Mouse (Mus musculus) kidney, adult 2 months (tissue): ENCODE measurements around the gene Slc44a5. TPM values are rescaled to one million over a fixed set of nuclear protein-coding genes. Genes with fewer than 3 reads are reported as not detected.

Source experiments
- DNase-seq: peaks from one replicate; pipeline ENCODE4 v3.0.0; 2021
- H3K27ac ChIP-seq: fragments of 200-500 bp; 2 replicates; pipeline ENCODE4 v1.5.1; 2012; ENCODE audit warnings: low read depth, low read length, control low read depth, inconsistent platforms; ENCODE audit not compliant: insufficient read depth
- H3K27me3 ChIP-seq: fragments of 200-500 bp; replicated peaks from 2 replicates; pipeline ENCODE4 v1.6.1; 2012; ENCODE audit warnings: mild to moderate bottlenecking, moderate library complexity, low read length, inconsistent platforms; ENCODE audit not compliant: control insufficient read depth, insufficient read depth
- H3K36me3 ChIP-seq: fragments of 200-500 bp; 2 replicates; pipeline ENCODE4 v1.6.1; 2012; ENCODE audit warnings: mild to moderate bottlenecking, moderate library complexity, low read length, inconsistent platforms; ENCODE audit not compliant: control insufficient read depth, insufficient read depth
- H3K4me1 ChIP-seq: fragments of 200-500 bp; 2 replicates; pipeline ENCODE4 v1.6.1; 2011; ENCODE audit warnings: low read length; ENCODE audit not compliant: control insufficient read depth, insufficient read depth
- H3K4me3 ChIP-seq: fragments of 200-500 bp; 2 replicates; pipeline ENCODE4 v1.5.1; 2011; ENCODE audit warnings: mild to moderate bottlenecking, low read depth, low read length, control low read depth; ENCODE audit not compliant: insufficient read depth
- CTCF ChIP-seq: fragments of 200-500 bp; conservative IDR thresholded peaks from 2 replicates; pipeline ENCODE4 v1.5.1; 2011; ENCODE audit warnings: low read depth, mild to moderate bottlenecking, control low read depth, low read length, moderate library complexity, mixed read lengths; ENCODE audit not compliant: insufficient read depth, insufficient read length
- POLR2A ChIP-seq: fragments of 200-500 bp; IDR thresholded peaks from one replicate; pipeline ENCODE4 v1.6.1; 2011; ENCODE audit warnings: low read depth, low read length, control low read depth
- WGBS: fragments of 180-500 bp; shearing (Covaris S2); methylation state at CpG from one replicate; pipeline ENCODE4 v1.1.7; 2018; 5-methylcytosine and 5-hydroxymethylcytosine counted together
- polyA plus RNA-seq: library from polyadenylated mRNA; depleted of rRNA; stranded (reverse); fragments of >200 nt; gene quantifications from 2 replicates; pipeline ENCODE4 v1.2.3, GENCODE M21; 2012

Gene Slc44a5
- polyA plus RNA-seq, 1 experiment = 0.03 TPM

DNA sequence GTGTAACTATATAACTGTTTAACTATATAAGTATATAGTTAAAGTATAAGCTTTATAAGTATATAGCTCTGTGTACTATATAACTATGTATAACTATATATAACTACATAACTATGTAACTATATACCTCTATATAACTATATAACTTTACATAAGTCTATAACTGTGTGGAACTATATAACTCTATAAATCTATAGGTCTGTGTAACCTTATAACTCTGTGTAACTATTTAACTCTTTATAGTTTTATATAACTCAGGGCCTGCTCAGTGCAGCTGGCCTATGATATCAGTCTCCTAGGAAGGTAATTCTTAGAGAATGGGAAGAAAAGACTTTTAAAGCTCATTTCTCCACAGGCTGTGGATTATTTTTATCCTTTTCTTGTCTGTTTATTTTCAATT lies 284.1 kb downstream of the Slc44a5 start:
- Histone ChIP-seq H3K4me1 (no peaks in the 10 kb centered on the region), H3K27ac (no peak overlapping the region), H3K36me3 (no peaks in the 10 kb centered on the region), H3K27me3 (no peaks in the 10 kb centered on the region), H3K4me3 (no peak overlapping the region)
- no peak for DNase-seq
- TF ChIP-seq CTCF (no peak), POLR2A (no peak)

GRCm38 (mm10) chr3:154268313-154268712 lies 295.1 kb downstream of the Slc44a5 start:
- no peak for TF ChIP-seq POLR2A
- no peak for TF ChIP-seq CTCF
- Histone ChIP-seq H3K27ac (no peak overlapping the region), H3K27me3 (no peaks in the 10 kb centered on the region), H3K4me1 (no peaks in the 10 kb centered on the region), H3K36me3 (no peaks in the 10 kb centered on the region), H3K4me3 (no peak overlapping the region)
- 61% methylated on average over 9 of the region's 9 CpGs for WGBS
- DNase-seq = no peak

- WGBS = 8% methylated on average over 19 of the region's 19 CpGs
- TF ChIP-seq POLR2A (no peak), CTCF (peak; percentile 99)
- H3K36me3 ChIP-seq = no peaks in the 10 kb centered on the region
- H3K4me1 ChIP-seq = no peaks in the 10 kb centered on the region
- no peaks in the 10 kb centered on the region for H3K27me3 ChIP-seq
- no peak overlapping the region for H3K4me3 ChIP-seq
- H3K27ac ChIP-seq = no peak overlapping the region
- DNase-seq = peak; percentile 73
Measured at GRCm38 (mm10) chr3:154269757-154270366, 296.6 kb downstream of the Slc44a5 start.

DNA sequence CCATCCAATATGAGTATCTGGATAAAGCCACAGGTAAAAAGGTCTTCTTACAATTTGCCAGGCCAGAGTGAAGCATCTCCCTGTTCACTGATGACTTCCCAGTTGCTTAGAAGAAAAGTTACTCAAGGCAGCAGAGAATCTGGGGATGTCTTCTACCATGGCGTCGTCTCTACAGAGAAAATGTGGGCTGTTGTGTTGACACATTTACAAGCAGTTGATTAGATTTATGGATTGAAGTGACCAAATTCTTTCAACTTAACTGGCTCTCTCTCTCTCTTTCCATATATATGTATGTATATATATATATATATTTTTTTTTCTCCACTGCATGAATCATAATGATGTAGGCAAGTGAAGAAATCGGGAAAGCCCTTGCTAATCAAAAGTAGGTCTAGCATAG lies 301.4 kb downstream of the Slc44a5 start:
- no peak for TF ChIP-seq POLR2A
- no peak for TF ChIP-seq CTCF
- H3K4me3 ChIP-seq = no peak overlapping the region
- 63% methylated on average over 3 of the region's 3 CpGs for WGBS
- H3K36me3 ChIP-seq = no peaks in the 10 kb centered on the region
- no peaks in the 10 kb centered on the region for H3K27me3 ChIP-seq
- no peak overlapping the region for H3K27ac ChIP-seq
- DNase-seq = no peak
- no peaks in the 10 kb centered on the region for H3K4me1 ChIP-seq

DNA sequence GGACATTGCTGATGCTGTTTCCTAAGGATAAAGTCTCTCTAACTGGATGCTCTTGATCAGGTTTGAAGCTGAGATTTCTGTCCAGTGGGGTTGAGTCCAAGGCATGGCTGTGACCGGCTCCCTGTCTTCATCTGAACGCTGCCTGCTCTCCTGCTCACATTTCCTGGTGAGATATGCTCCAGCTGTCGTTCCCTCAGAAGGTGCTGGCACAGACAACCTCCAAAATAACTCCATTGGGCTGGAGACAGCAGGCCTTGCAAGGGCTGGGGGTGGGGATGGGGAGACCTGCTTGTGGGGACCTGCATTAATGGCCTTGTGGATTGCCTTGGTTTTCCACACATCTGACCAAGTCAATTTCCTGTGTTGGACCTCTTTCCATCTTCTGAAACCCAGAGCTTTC lies 311.0 kb downstream of the Slc44a5 start:
- DNase-seq = no peak
- WGBS = 30% methylated on average over 3 of the region's 3 CpGs
- Histone ChIP-seq H3K27ac (no peak overlapping the region), H3K27me3 (no peaks in the 10 kb centered on the region), H3K36me3 (no peaks in the 10 kb centered on the region), H3K4me3 (no peak overlapping the region), H3K4me1 (no peaks in the 10 kb centered on the region)
- TF ChIP-seq CTCF (no peak), POLR2A (no peak)

- no peaks in the 10 kb centered on the region for H3K27me3 ChIP-seq
- H3K4me1 ChIP-seq = no peaks in the 10 kb centered on the region
- 46% methylated on average over 4 of the region's 4 CpGs for WGBS
- TF ChIP-seq POLR2A (no peak), CTCF (no peak)
- no peak for DNase-seq
- H3K4me3 ChIP-seq = no peak overlapping the region
- no peak overlapping the region for H3K27ac ChIP-seq
- H3K36me3 ChIP-seq = no peaks in the 10 kb centered on the region
Measured at GRCm38 (mm10) chr3:154285351-154285750, 312.1 kb downstream of the Slc44a5 start.

DNA sequence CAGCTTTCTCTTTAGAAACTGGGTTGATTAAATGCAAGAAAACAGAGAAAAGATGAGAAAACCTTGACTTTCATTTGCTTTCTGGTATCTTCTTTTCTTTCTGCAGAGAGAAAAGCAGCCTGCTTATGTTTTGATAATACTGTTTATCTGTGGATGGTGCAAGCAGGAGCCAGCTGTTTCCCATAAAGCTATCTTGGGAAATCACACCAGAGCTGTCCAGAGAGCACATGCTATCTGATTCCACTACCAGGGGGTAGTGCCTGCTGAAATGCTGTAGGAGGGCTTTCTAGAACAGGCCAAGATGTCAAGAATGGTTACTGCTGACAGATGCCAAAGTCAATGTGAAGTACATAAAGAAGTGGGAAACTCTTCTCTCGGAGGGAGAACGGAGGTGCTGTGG lies 314.0 kb downstream of the Slc44a5 start:
- no peaks in the 10 kb centered on the region for H3K4me1 ChIP-seq
- no peaks in the 10 kb centered on the region for H3K27me3 ChIP-seq
- H3K36me3 ChIP-seq = no peaks in the 10 kb centered on the region
- WGBS = 74% methylated on average over 2 of the region's 2 CpGs
- no peak overlapping the region for H3K4me3 ChIP-seq
- DNase-seq = no peak
- no peak overlapping the region for H3K27ac ChIP-seq
- no peak for TF ChIP-seq CTCF
- no peak for TF ChIP-seq POLR2A
